Mouse (Mus musculus) CD4-positive, CD25-positive, alpha-beta regulatory T cell, adult 2 months (primary cell): ENCODE results near the gene Wnt3a.
"Not testable (repeated sequence)": the region's sequence is repeated elsewhere in the genome, so short reads cannot be mapped to it uniquely, and the experiment has no call there.

Experiments used
- DNase-seq: peaks from one replicate; pipeline ENCODE4 v3.0.0-alpha.2; 2012; ENCODE audit warnings: low read depth, low spot score

The Wnt3a gene

GRCm38 (mm10) chr11:59219064-59219463 lies 71.5 kb downstream of the Wnt3a start:
- peak; percentile 74 for DNase-seq

GRCm38 (mm10) chr11:59218389-59218998 lies 72.1 kb downstream of the Wnt3a start:
- no peak for DNase-seq

GRCm38 (mm10) chr11:59216955-59217354 lies 73.6 kb downstream of the Wnt3a start:
- no peak for DNase-seq

GRCm38 (mm10) chr11:59212892-59213494 lies 77.6 kb downstream of the Wnt3a start:
- DNase-seq, result no peak

GRCm38 (mm10) chr11:59212320-59212719 lies 78.2 kb downstream of the Wnt3a start:
- peak; percentile 78 for DNase-seq

GRCm38 (mm10) chr11:59211561-59211960 lies 79.0 kb downstream of the Wnt3a start:
- DNase-seq, result not testable (repeated sequence)

GRCm38 (mm10) chr11:59210020-59210419 lies 80.5 kb downstream of the Wnt3a start:
- no peak for DNase-seq

GRCm38 (mm10) chr11:59209580-59209979 lies 81.0 kb downstream of the Wnt3a start:
- no peak for DNase-seq

- peak; percentile 70 for DNase-seq
Observed at GRCm38 (mm10) chr11:59209003-59209441, 81.5 kb downstream of the Wnt3a start.

- DNase-seq, result peak; percentile 98
Observed at GRCm38 (mm10) chr11:59208153-59208831, 82.3 kb downstream of the Wnt3a start, which contains the start of gene 2310033P09Rik. TSS of gene 2310033P09Rik (plus strand) at chr11:59208321.

GRCm38 (mm10) chr11:59202081-59202995 lies 88.2 kb downstream of the Wnt3a start, which contains the start of gene Mrpl55:
TSS of gene Mrpl55 (plus strand) at chr11:59202486.
- DNase-seq, result peak; percentile 97

- no peak for DNase-seq
Observed at GRCm38 (mm10) chr11:59201216-59202002, 89.1 kb downstream of the Wnt3a start.
